Mouse (Mus musculus): ENCODE data around the gene Arhgap10.

DNA sequence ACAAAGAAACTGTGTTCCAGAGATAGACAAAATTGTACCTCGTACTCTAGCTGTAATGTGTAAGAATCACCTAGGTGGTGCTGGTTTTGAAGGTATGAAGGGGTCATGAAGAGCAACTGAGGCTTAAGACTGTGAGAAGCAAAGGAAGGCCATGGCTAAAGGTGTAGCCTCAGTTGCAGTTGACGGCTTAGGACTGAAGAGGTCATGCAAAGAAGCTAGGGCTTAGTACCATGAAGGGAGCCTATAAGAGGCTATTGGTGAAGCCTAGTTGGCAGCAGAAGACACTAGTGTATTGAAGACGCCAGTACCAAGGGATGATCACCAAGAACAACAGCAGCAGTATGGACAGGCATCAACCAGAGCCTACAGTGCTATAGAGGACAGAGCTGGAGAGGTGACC, 34.7 kb upstream of the Arhgap10 start:
- TF ChIP-seq POLR2A (IDR thresholded peaks at IDR 0.05; ENCODE audit: control insufficient read depth, low read depth, low read length): no peak
- no peak for TF ChIP-seq CTCF (IDR thresholded peaks at IDR 0.05; ENCODE audit: control insufficient read depth, insufficient read depth, insufficient replicate concordance, low read depth, low read length)
